Mouse (Mus musculus): ENCODE measurements around the gene Pdgfc.

- TF ChIP-seq EP300 (IDR thresholded peaks at IDR 0.05; ENCODE audit: low read depth) (no peak), CTCF (IDR thresholded peaks at IDR 0.05; ENCODE audit: low read depth) (no peak)
Measured at GRCm38 (mm10) chr3:81123461-81123860, 87.2 kb downstream of the Pdgfc start.

Measured in liver, postnatal 0 days (tissue).